Mouse (Mus musculus) embryonic facial prominence, embryonic 13.5 days (tissue): Measurements from ENCODE around the gene Susd2. TPM values are rescaled to one million over a fixed set of nuclear protein-coding genes. Genes with fewer than 3 reads are reported as not detected.

Experiments
- ATAC-seq: fragments of 200-750 bp; cut with Nextera tagmentation; 2 replicates; pipeline ENCODE4 v1.8.0; 2017; ENCODE audit warnings: low read depth; ENCODE audit not compliant: insufficient number of reproducible peaks, insufficient read depth, low FRiP score, low TSS enrichment
- H3K27ac ChIP-seq: fragments of 300-500 bp; sonication (generic); 2 replicates; pipeline ENCODE4 v1.5.1; 2015; ENCODE audit warnings: moderate library complexity, mild to moderate bottlenecking, inconsistent platforms
- H3K27me3 ChIP-seq: fragments of 300-500 bp; sonication (generic); 2 replicates; pipeline ENCODE4 v1.6.1; 2015; ENCODE audit warnings: mild to moderate bottlenecking, inconsistent platforms
- H3K36me3 ChIP-seq: fragments of 300-500 bp; sonication (generic); 2 replicates; pipeline ENCODE4 v1.6.1; 2015; ENCODE audit warnings: mild to moderate bottlenecking, inconsistent platforms
- H3K4me1 ChIP-seq: fragments of 300-500 bp; sonication (generic); 2 replicates; pipeline ENCODE4 v1.6.1; 2015; ENCODE audit warnings: inconsistent platforms
- H3K4me2 ChIP-seq: fragments of 300-500 bp; sonication (generic); 2 replicates; pipeline ENCODE4 v1.6.1; 2015; ENCODE audit warnings: moderate library complexity, mild to moderate bottlenecking, inconsistent platforms
- H3K4me3 ChIP-seq: fragments of 300-500 bp; sonication (generic); 2 replicates; pipeline ENCODE4 v1.5.1; 2015; ENCODE audit warnings: mild to moderate bottlenecking, inconsistent platforms
- H3K9ac ChIP-seq: fragments of 300-500 bp; sonication (generic); 2 replicates; pipeline ENCODE4 v1.6.1; 2015; ENCODE audit warnings: mild to moderate bottlenecking, inconsistent platforms
- H3K9me3 ChIP-seq: fragments of 300-500 bp; sonication (generic); 2 replicates; pipeline ENCODE4 v1.6.1; 2016; ENCODE audit warnings: inconsistent platforms
- WGBS: fragments of 180-500 bp; shearing (Covaris S2); methylation state at CpG from one replicate; pipeline ENCODE4 v1.1.7; 2015; ENCODE audit warnings: mixed read lengths; 5-methylcytosine and 5-hydroxymethylcytosine counted together
- polyA plus RNA-seq: library from polyadenylated mRNA; unstranded; fragments of >200 nt; fragmentation: Nextera tagmentation; extraction: Ambion mirVana; gene quantifications from 2 replicates; pipeline ENCODE4 v1.2.1, GENCODE M21; 2015

Susd2 gene
- polyA plus RNA-seq, 1 experiment from 2014 or later: 1.6 TPM

GRCm38 (mm10) chr10:75610486-75610885 lies 33.3 kb downstream of the Susd2 start:
- H3K9ac ChIP-seq: no peak overlapping the region
- no peaks in the 10 kb centered on the region for H3K4me1 ChIP-seq
- no peak overlapping the region for H3K4me2 ChIP-seq
- H3K9me3 ChIP-seq: no peaks in the 10 kb centered on the region
- no peak for ATAC-seq
- no peaks in the 10 kb centered on the region for H3K36me3 ChIP-seq
- no peaks in the 10 kb centered on the region for H3K27me3 ChIP-seq
- 63% methylated on average over 7 of the region's 7 CpGs for whole genome bisulfite sequencing
- no peak overlapping the region for H3K27ac ChIP-seq
- H3K4me3 ChIP-seq: no peak overlapping the region

- H3K4me3 ChIP-seq: no peak overlapping the region
- no peaks in the 10 kb centered on the region for H3K4me1 ChIP-seq
- H3K36me3 ChIP-seq: no peaks in the 10 kb centered on the region
- no peak for ATAC-seq
- no peak overlapping the region for H3K27ac ChIP-seq
- H3K9ac ChIP-seq: no peak overlapping the region
- H3K9me3 ChIP-seq: no peaks in the 10 kb centered on the region
- 92% methylated on average over 11 of the region's 11 CpGs for WGBS
- no peak overlapping the region for H3K4me2 ChIP-seq
- H3K27me3 ChIP-seq: no peaks in the 10 kb centered on the region
Observed at GRCm38 (mm10) chr10:75608975-75609374, 34.8 kb downstream of the Susd2 start.

- H3K36me3 ChIP-seq: no peaks in the 10 kb centered on the region
- H3K9ac ChIP-seq: no peak overlapping the region
- ATAC-seq: no peak
- no peaks in the 10 kb centered on the region for H3K27me3 ChIP-seq
- 88% methylated on average over 4 of the region's 4 CpGs for WGBS
- no peak overlapping the region for H3K4me2 ChIP-seq
- H3K9me3 ChIP-seq: no peaks in the 10 kb centered on the region
- no peak overlapping the region for H3K4me3 ChIP-seq
- no peak overlapping the region for H3K27ac ChIP-seq
- H3K4me1 ChIP-seq: no peaks in the 10 kb centered on the region
Observed at GRCm38 (mm10) chr10:75607253-75607652, 36.6 kb downstream of the Susd2 start.

GRCm38 (mm10) chr10:75605162-75605846 lies 38.5 kb downstream of the Susd2 start:
- Histone ChIP-seq H3K4me3 (no peak overlapping the region), H3K9me3 (no peaks in the 10 kb centered on the region), H3K4me1 (no peaks in the 10 kb centered on the region), H3K9ac (no peak overlapping the region), H3K27ac (no peak overlapping the region), H3K27me3 (no peaks in the 10 kb centered on the region), H3K36me3 (no peaks in the 10 kb centered on the region), H3K4me2 (no peak overlapping the region)
- no peak for ATAC-seq
- WGBS: 40% methylated on average over 11 of the region's 11 CpGs

- Histone ChIP-seq H3K4me1 (no peaks in the 10 kb centered on the region), H3K9me3 (peaks cover 13% of the 10 kb centered on the region; the same call in 1 of the 2 replicates), H3K27ac (no peak overlapping the region), H3K9ac (no peak overlapping the region), H3K27me3 (no peaks in the 10 kb centered on the region), H3K4me2 (no peak overlapping the region), H3K4me3 (no peak overlapping the region), H3K36me3 (no peaks in the 10 kb centered on the region)
- no peak for ATAC-seq
- 81% methylated on average over 7 of the region's 7 CpGs for WGBS
Observed at GRCm38 (mm10) chr10:75600189-75600730, 43.5 kb downstream of the Susd2 start.

- Histone ChIP-seq H3K27me3 (no peaks in the 10 kb centered on the region), H3K4me3 (no peak overlapping the region), H3K27ac (no peak overlapping the region), H3K4me1 (no peaks in the 10 kb centered on the region; the same call in 1 of the 2 replicates), H3K9me3 (peaks cover 13% of the 10 kb centered on the region; the same call in 1 of the 2 replicates), H3K4me2 (no peak overlapping the region), H3K36me3 (no peaks in the 10 kb centered on the region), H3K9ac (no peak overlapping the region)
- 81% methylated on average over 8 of the region's 8 CpGs for WGBS
- ATAC-seq: no peak
Observed at GRCm38 (mm10) chr10:75595981-75596380, 47.8 kb downstream of the Susd2 start.

GRCm38 (mm10) chr10:75592585-75592984 lies 51.2 kb downstream of the Susd2 start:
- WGBS: 82% methylated on average over 7 of the region's 7 CpGs
- Histone ChIP-seq H3K4me1 (peaks cover 13% of the 10 kb centered on the region), H3K4me3 (no peak overlapping the region), H3K9me3 (peaks cover 7% of the 10 kb centered on the region; the same call in 1 of the 2 replicates), H3K4me2 (no peak overlapping the region), H3K27me3 (no peaks in the 10 kb centered on the region), H3K27ac (no peak overlapping the region), H3K36me3 (no peaks in the 10 kb centered on the region), H3K9ac (no peak overlapping the region)
- no peak for ATAC-seq

- Histone ChIP-seq H3K36me3 (no peaks in the 10 kb centered on the region), H3K9me3 (no peaks in the 10 kb centered on the region), H3K4me1 (peaks cover 13% of the 10 kb centered on the region), H3K4me2 (no peak overlapping the region), H3K9ac (no peak overlapping the region), H3K27me3 (no peaks in the 10 kb centered on the region), H3K27ac (no peak overlapping the region), H3K4me3 (no peak overlapping the region)
- no peak for ATAC-seq
- 78% methylated on average over 12 of the region's 12 CpGs for WGBS
Observed at GRCm38 (mm10) chr10:75591211-75591894, 52.5 kb downstream of the Susd2 start.

GRCm38 (mm10) chr10:75589651-75590050 lies 54.2 kb downstream of the Susd2 start:
- Histone ChIP-seq H3K9ac (peak overlapping the region; percentile 60; the same call in 1 of the 2 replicates), H3K27ac (peak overlapping the region; percentile 60; the same call in 1 of the 2 replicates)

GRCm38 (mm10) chr10:75589129-75589528 lies 54.7 kb downstream of the Susd2 start, which contains the start of gene Ggt5:
Ggt5 (plus strand) TSS chr10:75589340.
- Histone ChIP-seq H3K4me1 (peaks cover 17% of the 10 kb centered on the region), H3K9ac (peak within 1 kb of the TSS; percentile 60; the same call in 1 of the 2 replicates), H3K4me2 (peak within 1 kb of the TSS; percentile 35), H3K27me3 (no peaks in the 10 kb centered on the region), H3K27ac (peak within 1 kb of the TSS; percentile 60; the same call in 1 of the 2 replicates), H3K9me3 (no peaks in the 10 kb centered on the region), H3K4me3 (peak within 1 kb of the TSS; percentile 10; the same call in 1 of the 2 replicates), H3K36me3 (no peaks in the 10 kb centered on the region)
- no peak for ATAC-seq
- WGBS: 25% methylated on average over 5 of the region's 5 CpGs

More at GRCm38 (mm10) chr10:75589651-75590050, 54.2 kb downstream of the Susd2 start:
- H3K4me1 ChIP-seq: peaks cover 17% of the 10 kb centered on the region
- H3K36me3 ChIP-seq: no peaks in the 10 kb centered on the region
- no peaks in the 10 kb centered on the region for H3K9me3 ChIP-seq
- ATAC-seq: no peak
- 73% methylated on average over 16 of the region's 16 CpGs for WGBS
- peak overlapping the region; percentile 35 for H3K4me2 ChIP-seq
- no peaks in the 10 kb centered on the region for H3K27me3 ChIP-seq
- peak overlapping the region; percentile 10; the same call in 1 of the 2 replicates for H3K4me3 ChIP-seq

GRCm38 (mm10) chr10:75588336-75588735 lies 55.5 kb downstream of the Susd2 start:
- no peak for ATAC-seq
- no peaks in the 10 kb centered on the region for H3K36me3 ChIP-seq
- H3K27ac ChIP-seq: no peak overlapping the region
- no peaks in the 10 kb centered on the region for H3K9me3 ChIP-seq
- H3K4me2 ChIP-seq: no peak overlapping the region
- WGBS: 80% methylated on average over 5 of the region's 5 CpGs
- peaks cover 17% of the 10 kb centered on the region for H3K4me1 ChIP-seq
- H3K4me3 ChIP-seq: no peak overlapping the region
- no peak overlapping the region for H3K9ac ChIP-seq
- no peaks in the 10 kb centered on the region for H3K27me3 ChIP-seq
